Comparison of ENCODE assay signal across 13 mouse cellular contexts in genomic region chr4:130815860-130816259, GRCm38 (mm10). TPM values are rescaled to one million over a fixed set of nuclear protein-coding genes. Genes with fewer than 3 reads are reported as not detected.
DNase-seq lines count a peak whose midpoint lies in the region; ATAC-seq and TF ChIP-seq lines count a peak whose summit lies in the region.
"Had no signal": no experiment of that assay in that cellular context is flagged by ENCODE, and none has a peak within 500 bp of the region (broad histone marks: within the 10 kb centered on the region; RNA-seq: fewer than 3 reads in every experiment).

No protein-coding gene starts in this region.

- no peak for TF ChIP-seq CTCF in brain, embryonic 14.5 days (IDR thresholded peaks at IDR 0.05; ENCODE audit: borderline replicate concordance, extremely low read depth, insufficient read depth, insufficient read length)
- no peak for TF ChIP-seq CTCF in stomach, postnatal 0 days (IDR thresholded peaks at IDR 0.05; ENCODE audit: low read depth)

- peaks cover 53% of the 10 kb centered on the region for H3K4me1 ChIP-seq in hindbrain, embryonic 15.5 days (replicated peaks)
- H3K4me1 ChIP-seq in stomach, postnatal 0 days (replicated peaks; ENCODE audit: control insufficient read depth, insufficient read depth) = peaks cover 3% of the 10 kb centered on the region; the same call in 1 of the 2 replicates
- H3K4me1 ChIP-seq: lung, embryonic 15.5 days had no signal

- ATAC-seq in frontal cortex, adult (ENCODE audit: low TSS enrichment) = peak; percentile 62
- ATAC-seq in hindbrain, embryonic 15.5 days (ENCODE audit: low FRiP score, low read depth) = no peak
- ATAC-seq in stomach, postnatal 0 days (ENCODE audit: low FRiP score, low TSS enrichment) = no peak

- H3K4me3 ChIP-seq in hindbrain, embryonic 15.5 days = no peak overlapping the region
- H3K4me3 ChIP-seq in stomach, postnatal 0 days (ENCODE audit: low read depth, low read length) = no peak overlapping the region
- H3K4me3 ChIP-seq: embryonic facial prominence, embryonic 10.5 days; kidney, embryonic 15.5 days; lung, embryonic 15.5 days had no signal

- H3K27me3 ChIP-seq in hindbrain, embryonic 15.5 days = no peaks in the 10 kb centered on the region
- no peaks in the 10 kb centered on the region for H3K27me3 ChIP-seq in stomach, postnatal 0 days (ENCODE audit: control insufficient read depth, insufficient read depth, low read length)
- H3K27me3 ChIP-seq: kidney, embryonic 15.5 days; lung, embryonic 15.5 days had no signal

- WGBS in hindbrain, embryonic 15.5 days = 76% methylated on average over 8 of the region's 8 CpGs
- WGBS in stomach, postnatal 0 days = 65% methylated on average over 8 of the region's 8 CpGs

- TF ChIP-seq EP300 in stomach, postnatal 0 days (optimal IDR thresholded peaks at IDR 0.05) = no peak

- no peak overlapping the region for H3K9ac ChIP-seq in hindbrain, embryonic 15.5 days
- no peak overlapping the region for H3K9ac ChIP-seq in stomach, postnatal 0 days (ENCODE audit: low read length)
- H3K9ac ChIP-seq: kidney, embryonic 15.5 days; lung, embryonic 15.5 days had no signal

- no peak overlapping the region for H3K4me2 ChIP-seq in hindbrain, embryonic 15.5 days
- H3K4me2 ChIP-seq in stomach, postnatal 0 days (replicated peaks; ENCODE audit: low read depth) = no peak overlapping the region
- H3K4me2 ChIP-seq: kidney, embryonic 15.5 days; lung, embryonic 15.5 days had no signal

- peak overlapping the region; percentile 83 for H3K27ac ChIP-seq in hindbrain, embryonic 15.5 days (replicated peaks)
- no peak overlapping the region for H3K27ac ChIP-seq in stomach, postnatal 0 days (replicated peaks)
- H3K27ac ChIP-seq: embryonic facial prominence, embryonic 10.5 days; kidney, embryonic 15.5 days; lung, embryonic 15.5 days had no signal

- 0 out of 2 replicates have a peak, but pooled peaks cover 4% of the 10 kb centered on the region for H3K36me3 ChIP-seq in hindbrain, embryonic 15.5 days
- no peaks in the 10 kb centered on the region; the same call in 1 of the 2 replicates for H3K36me3 ChIP-seq in stomach, postnatal 0 days (ENCODE audit: control insufficient read depth, insufficient read depth, low read length)
- H3K36me3 ChIP-seq: lung, embryonic 15.5 days had no signal

- no peak for TF ChIP-seq POLR2A in brain, embryonic 14.5 days (IDR thresholded peaks at IDR 0.05; ENCODE audit: borderline replicate concordance, extremely low read depth, insufficient read depth, insufficient read length, poor library complexity, severe bottlenecking)

- no peaks in the 10 kb centered on the region for H3K9me3 ChIP-seq in hindbrain, embryonic 15.5 days
- no peaks in the 10 kb centered on the region for H3K9me3 ChIP-seq in stomach, postnatal 0 days (ENCODE audit: control insufficient read depth, low read length)
- H3K9me3 ChIP-seq: embryonic facial prominence, embryonic 10.5 days; kidney, embryonic 15.5 days; lung, embryonic 15.5 days had no signal

- DNase-seq in frontal cortex, postnatal 25 days (ENCODE audit: low spot score in 2 of 2) = no peak
- peak; percentile 77 for DNase-seq in lung, postnatal 10 days
- no peak for DNase-seq in lung, postnatal 36 days
- peak; percentile 63 for DNase-seq in brain, embryonic 14.5 days (ENCODE audit: low read depth)
- DNase-seq in stomach, postnatal 0 days (ENCODE audit: low spot score) = no peak
- no peak for DNase-seq in kidney, postnatal 10 days
- DNase-seq: adrenal gland, postnatal 25 days; cerebellum, adult 2 months had no signal

RNA-seq across cellular contexts. Expression of gene Sdc3, which starts 23.5 kb away (rescaled TPM):
- polyA plus RNA-seq in brain, embryonic 14.5 days (2012; rRNA removed) = 137 and 275 TPM in 2 replicates
- polyA plus RNA-seq in hindbrain, embryonic 15.5 days (2015; fragmentation: Nextera tagmentation; extraction: Ambion mirVana) = 146 and 182 TPM in 2 replicates
- 11.0 and 12.8 TPM in 2 replicates for polyA plus RNA-seq in stomach, postnatal 0 days (2015; fragmentation: Nextera tagmentation; extraction: Ambion mirVana)

Comparison
In these comparisons a context has a peak if more than half of its experiments do, and no peak if none do; other contexts are left out.
1. DNase-seq: peak in lung, postnatal 10 days (single experiment) and brain, embryonic 14.5 days (single experiment); none in frontal cortex, postnatal 25 days (0 of 2), lung, postnatal 36 days (single experiment), stomach, postnatal 0 days (single experiment) and kidney, postnatal 10 days (single experiment).